Mouse (Mus musculus): ENCODE results near the gene Clec11a. TPM values are rescaled to one million over a fixed set of nuclear protein-coding genes. Genes with fewer than 3 reads are reported as not detected.

Gene Clec11a
- under 1 TPM; 0.31 to 0.95 TPM for polyA plus RNA-seq (2017; shearing (Covaris generic))

DNA sequence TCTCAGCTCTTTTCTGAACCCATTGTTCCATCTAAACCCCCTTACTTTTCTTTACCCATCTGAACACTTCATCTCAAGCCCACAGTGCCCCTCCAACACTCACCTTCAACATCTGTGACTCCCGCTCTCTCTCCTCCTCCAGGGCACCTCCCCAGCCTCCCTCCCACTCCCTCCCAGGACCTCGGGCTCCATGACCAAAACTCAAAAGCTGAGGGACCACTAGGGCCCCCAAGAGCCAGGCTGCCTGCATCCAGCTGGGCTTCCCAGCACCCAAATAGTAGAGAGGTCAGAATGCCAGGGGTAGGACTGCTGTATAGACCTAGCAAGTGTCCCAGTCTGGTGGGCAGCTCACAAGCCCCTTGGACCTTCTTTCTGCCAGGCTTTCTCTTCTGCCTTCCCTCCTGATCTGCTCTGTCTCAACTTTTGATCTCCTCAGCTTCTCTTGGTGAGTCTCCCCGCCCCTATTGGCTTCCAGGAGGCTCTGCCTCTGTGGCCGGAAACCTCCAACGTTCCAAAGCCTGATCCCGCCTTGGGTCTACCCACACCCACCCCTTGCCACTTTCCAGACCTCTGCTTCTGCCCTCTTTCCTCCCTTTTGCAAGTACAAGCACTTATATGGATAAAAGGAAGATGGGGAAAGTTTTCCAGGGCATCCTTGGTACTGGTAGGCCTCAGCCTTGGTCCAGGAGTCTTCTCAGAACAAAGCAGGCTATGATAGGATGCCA lies at the start of gene Clec11a:
TSS of gene Clec11a (minus strand) at position 387 of the 725 bp plus-strand sequence.

GRCm38 (mm10) chr7:44309475-44310284 lies 3.0 kb upstream of the Clec11a start, which contains the start of gene Shank1:
Shank1 (plus strand) TSS chr7:44310253.

GRCm38 (mm10) chr7:44261147-44261546 lies 45.6 kb downstream of the Clec11a start, which contains the start of gene Gm15517:
Gm15517 (plus strand) TSS chr7:44261447.

GRCm38 (mm10) chr7:44257278-44257677 lies 49.4 kb downstream of the Clec11a start, which contains the start of gene Acp4:
Acp4 (minus strand) TSS chr7:44257378.

Other genes with a start within 250 kb of the Clec11a start
- not detected for gene Klk1b21, start 204.6 kb downstream of the Clec11a start, polyA plus RNA-seq (2017; shearing (Covaris generic))
- gene Klk1b22, start 194.2 kb downstream of the Clec11a start, polyA plus RNA-seq (2017; shearing (Covaris generic)): not detected
- gene Klk1b16, start 170.1 kb downstream of the Clec11a start, polyA plus RNA-seq (2017; shearing (Covaris generic)): not detected
- under 1 TPM in 1 of 2 experiments, not detected in 1; 0.84 TPM for gene Klk1b24, start 118.7 kb downstream of the Clec11a start, polyA plus RNA-seq (2017; shearing (Covaris generic))
- not detected for gene Klk1b3, start 108.7 kb downstream of the Clec11a start, polyA plus RNA-seq (2017; shearing (Covaris generic))
- gene Klk1b4, start 99.5 kb downstream of the Clec11a start, polyA plus RNA-seq (2017; shearing (Covaris generic)): under 1 TPM in 1 of 2 experiments, not detected in 1; 0.59 TPM
- not detected for gene Klk1b5, start 91.0 kb downstream of the Clec11a start, polyA plus RNA-seq (2017; shearing (Covaris generic))
- under 1 TPM in 1 of 2 experiments, not detected in 1; 0.65 TPM for gene Klk1, start 81.5 kb downstream of the Clec11a start, polyA plus RNA-seq (2017; shearing (Covaris generic))
- gene Gm36864, start 70.7 kb downstream of the Clec11a start, polyA plus RNA-seq (2017; shearing (Covaris generic)): 1 to 10 TPM in 1 of 2 experiments, not detected in 1; 2.8 TPM
- 1 to 10 TPM; 1.5 to 4.0 TPM for gene 1700028J19Rik, start 60.2 kb downstream of the Clec11a start, polyA plus RNA-seq (2017; shearing (Covaris generic))
- 100 to 1,000 TPM; 133 to 173 TPM for gene 2410002F23Rik, start 60.2 kb downstream of the Clec11a start, polyA plus RNA-seq (2017; shearing (Covaris generic))
- 1 to 10 TPM in 1 of 2 experiments, under 1 TPM in 1; 0.18 to 1.3 TPM for gene Acp4, start 49.5 kb downstream of the Clec11a start, polyA plus RNA-seq (2017; shearing (Covaris generic))
- gene Gm15517, start 45.5 kb downstream of the Clec11a start, polyA plus RNA-seq (2017; shearing (Covaris generic)): not detected
- gene Shank1, start 3.4 kb upstream of the Clec11a start, polyA plus RNA-seq (2017; shearing (Covaris generic)): under 1 TPM; 0.10 to 0.24 TPM
- under 1 TPM; 0.23 to 0.55 TPM for gene Syt3, start 77.2 kb upstream of the Clec11a start, polyA plus RNA-seq (2017; shearing (Covaris generic))
- under 1 TPM; 0.47 to 0.69 TPM for gene 1700008O03Rik, start 78.9 kb upstream of the Clec11a start, polyA plus RNA-seq (2017; shearing (Covaris generic))
- gene Lrrc4b, start 122.1 kb upstream of the Clec11a start, polyA plus RNA-seq (2017; shearing (Covaris generic)): under 1 TPM; 0.18 to 0.64 TPM
- 1 to 10 TPM in 1 of 2 experiments, not detected in 1; 1.2 TPM for gene Aspdh, start 158.5 kb upstream of the Clec11a start, polyA plus RNA-seq (2017; shearing (Covaris generic))
- gene Josd2, start 161.1 kb upstream of the Clec11a start, polyA plus RNA-seq (2017; shearing (Covaris generic)): 100 to 1,000 TPM in 1 of 2 experiments, 10 to 100 TPM in 1; 94.8 to 118 TPM
- gene Emc10, start 189.6 kb upstream of the Clec11a start, polyA plus RNA-seq (2017; shearing (Covaris generic)): 100 to 1,000 TPM; 151 to 196 TPM
- gene Fam71e1, start 189.7 kb upstream of the Clec11a start, polyA plus RNA-seq (2017; shearing (Covaris generic)): 1 to 10 TPM; 3.0 to 7.2 TPM
- gene Mybpc2, start 217.8 kb upstream of the Clec11a start, polyA plus RNA-seq (2017; shearing (Covaris generic)): not detected
- gene Spib, start 225.2 kb upstream of the Clec11a start, polyA plus RNA-seq (2017; shearing (Covaris generic)): 1 to 10 TPM; 2.6 to 6.3 TPM
- 10 to 100 TPM; 46.3 to 81.8 TPM for gene Pold1, start 241.9 kb upstream of the Clec11a start, polyA plus RNA-seq (2017; shearing (Covaris generic))
- 100 to 1,000 TPM; 132 to 172 TPM for gene Nr1h2, start 247.0 kb upstream of the Clec11a start, polyA plus RNA-seq (2017; shearing (Covaris generic))